Mouse (Mus musculus) neural tube, postnatal 0 days (tissue): ENCODE data around the gene Skida1. TPM values are rescaled to one million over a fixed set of nuclear protein-coding genes. Genes with fewer than 3 reads are reported as not detected.

Experiments used
- microRNA-seq: library from miRNA; unstranded; fragments of <30 nt; microRNA quantifications from one replicate; pipeline ENCODE4, GENCODE M21; 2016
- polyA plus RNA-seq: library from polyadenylated mRNA; unstranded; fragments of >200 nt; fragmentation: Nextera tagmentation; extraction: Ambion mirVana; gene quantifications from 2 replicates; pipeline ENCODE4 v1.2.1, GENCODE M21; 2015

Gene Skida1
- 3.1 and 3.4 TPM in 2 replicates for polyA plus RNA-seq

GRCm38 (mm10) chr2:18048453-18049075, at the start of gene Skida1:
Gene Skida1 (minus strand): TSS chr2:18049051.

DNA sequence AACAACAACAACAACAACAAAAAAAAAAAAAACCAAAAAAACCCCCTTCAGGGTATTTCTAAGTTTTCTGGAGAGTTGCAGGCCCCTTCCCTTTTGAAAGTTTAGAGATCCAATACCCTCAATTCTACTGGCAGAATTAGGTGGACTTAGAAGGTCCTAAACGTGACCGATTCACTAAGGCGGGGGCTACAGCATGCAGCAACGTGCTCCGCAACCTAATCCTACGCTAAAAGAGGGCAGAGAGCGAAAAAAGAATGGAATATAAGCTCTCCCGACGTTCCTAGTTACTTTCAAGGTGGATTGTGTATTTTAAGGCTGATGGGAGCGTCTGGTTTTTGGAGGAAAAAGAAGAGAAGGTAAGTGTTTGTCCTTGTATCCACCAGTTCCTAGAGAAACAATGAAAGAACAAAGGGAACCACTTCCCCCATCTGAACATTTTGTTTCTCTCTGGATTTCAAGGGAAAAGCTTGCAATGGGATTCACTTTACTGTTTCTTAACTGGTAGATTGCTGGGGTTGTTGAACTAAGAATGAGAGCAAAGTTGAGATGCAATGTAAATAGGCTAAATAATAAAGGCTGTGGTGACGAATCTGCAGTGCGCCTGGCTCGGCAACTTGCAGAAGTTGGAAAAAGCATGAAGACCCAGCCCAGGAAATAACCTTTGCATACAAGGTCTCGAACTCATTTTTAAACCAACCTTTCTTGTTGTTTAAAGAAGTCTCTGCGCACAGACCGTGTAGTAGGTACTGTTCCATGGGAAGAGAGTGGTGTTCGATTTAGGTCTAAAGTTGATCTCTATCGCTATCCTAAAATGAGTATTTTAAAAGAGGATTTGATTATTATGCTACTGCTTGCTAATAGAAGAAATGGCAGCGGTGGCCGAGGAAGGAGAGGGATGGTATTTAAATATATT, 6.4 kb upstream of the Skida1 start, which contains the start of gene Mllt10:
Mllt10 (plus strand) TSS at position 222 of the 913 bp plus-strand sequence.

GRCm38 (mm10) chr2:18037491-18037890, 11.4 kb downstream of the Skida1 start, which contains the start of gene A930004D18Rik:
Gene A930004D18Rik (minus strand): TSS chr2:18037737.

DNA sequence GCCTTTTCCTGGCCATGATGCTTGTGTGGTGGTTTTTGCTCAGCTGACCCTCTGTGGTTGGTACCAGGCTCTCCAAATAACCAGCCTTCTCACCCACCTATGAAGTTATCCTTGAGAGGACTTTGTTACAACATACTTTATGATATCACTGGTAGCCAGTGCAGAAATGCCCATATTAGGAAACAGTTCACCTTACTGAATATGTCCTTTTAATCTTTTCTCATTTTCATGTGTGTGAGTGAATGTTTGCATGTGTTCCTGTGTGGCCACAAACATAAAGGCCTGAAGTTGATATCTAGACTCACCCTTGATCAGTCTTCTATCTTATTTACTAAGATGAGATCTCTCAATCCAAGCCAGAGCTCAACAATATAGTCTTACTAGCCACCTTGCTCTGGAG, 52.0 kb downstream of the Skida1 start, which contains the start of gene H2al2a:
H2al2a (minus strand) TSS at position 101 of the 400 bp plus-strand sequence.

Small RNA genes within 50 kb of the gene (microRNA-seq; reads per million reads assigned to microRNA genes)
- gene Mir7655, result 2.6 reads per million

Other genes starting within 250 kb of the Skida1 start
- gene H2al2a, start 52.1 kb downstream of the Skida1 start, polyA plus RNA-seq, result not detected in 2 replicates
- gene A930004D18Rik, start 11.3 kb downstream of the Skida1 start, polyA plus RNA-seq, result 9.7 and 12.7 TPM in 2 replicates
- 34.9 and 37.8 TPM in 2 replicates for gene Mllt10, start 6.2 kb upstream of the Skida1 start, polyA plus RNA-seq